Mouse (Mus musculus) left cerebral cortex, adult 2 months (tissue): Measurements from ENCODE around the gene Zfp362. TPM values are rescaled to one million over a fixed set of nuclear protein-coding genes. Genes with fewer than 3 reads are reported as not detected.

ENCODE experiments used
- DNase-seq, 2 experiments: peaks; one replicate each; pipeline ENCODE4 v3.0.0; 2021 to 2022; ENCODE audit warnings: low spot score in 2 of 2, mixed read lengths in 1 of 2; ENCODE audit errors: extremely low spot score in 1 of 2
- H3K27ac ChIP-seq: fragments of 200-600 bp; 2 replicates; pipeline ENCODE4 v1.8.1; 2022
- H3K4me3 ChIP-seq: fragments of 200-600 bp; 2 replicates; pipeline ENCODE4 v1.8.1; 2022
- CTCF ChIP-seq: fragments of 200-600 bp; IDR thresholded peaks from 2 replicates; pipeline ENCODE4 v1.8.1; 2022; ENCODE audit warnings: antibody characterized with exemption, mild to moderate bottlenecking, moderate library complexity
- intact Hi-C: fragments of 180-260 bp; cut with DNase I; formaldehyde crosslinking; loops from one replicate; pipeline ENCODE4 v1.15.1; 2025
- long read RNA-seq, 2 experiments: library from polyadenylated mRNA; stranded (forward); transcript quantifications; one replicate each; pipeline ENCODE4 v2.0.0; 2021; ENCODE audit warnings: borderline mapping rate in 2 of 2
- total RNA-seq, 2 experiments: library from RNA; stranded (reverse); gene quantifications; 2 replicates each; pipeline ENCODE4 v1.2.3; 2021

The Zfp362 gene
- 10 to 100 TPM; 27.1 to 28.1 TPM for total RNA-seq
- long read RNA-seq, experiment 1, transcript Zfp362-202 (9 exons, 2,812 nt), result major isoform, 8 of 28 reads
- long read RNA-seq, experiment 1, partial matches to known transcripts, result 10 of 28 reads
- long read RNA-seq, experiment 1, other reads (novel, unspliced or antisense), result 10 of 28 reads
- long read RNA-seq, experiment 2, transcript Zfp362-202 (9 exons, 2,812 nt), result major isoform, 14 of 28 reads
- long read RNA-seq, experiment 2, partial matches to known transcripts, result 7 of 28 reads
- long read RNA-seq, experiment 2, other reads (novel, unspliced or antisense), result 7 of 28 reads

DNA sequence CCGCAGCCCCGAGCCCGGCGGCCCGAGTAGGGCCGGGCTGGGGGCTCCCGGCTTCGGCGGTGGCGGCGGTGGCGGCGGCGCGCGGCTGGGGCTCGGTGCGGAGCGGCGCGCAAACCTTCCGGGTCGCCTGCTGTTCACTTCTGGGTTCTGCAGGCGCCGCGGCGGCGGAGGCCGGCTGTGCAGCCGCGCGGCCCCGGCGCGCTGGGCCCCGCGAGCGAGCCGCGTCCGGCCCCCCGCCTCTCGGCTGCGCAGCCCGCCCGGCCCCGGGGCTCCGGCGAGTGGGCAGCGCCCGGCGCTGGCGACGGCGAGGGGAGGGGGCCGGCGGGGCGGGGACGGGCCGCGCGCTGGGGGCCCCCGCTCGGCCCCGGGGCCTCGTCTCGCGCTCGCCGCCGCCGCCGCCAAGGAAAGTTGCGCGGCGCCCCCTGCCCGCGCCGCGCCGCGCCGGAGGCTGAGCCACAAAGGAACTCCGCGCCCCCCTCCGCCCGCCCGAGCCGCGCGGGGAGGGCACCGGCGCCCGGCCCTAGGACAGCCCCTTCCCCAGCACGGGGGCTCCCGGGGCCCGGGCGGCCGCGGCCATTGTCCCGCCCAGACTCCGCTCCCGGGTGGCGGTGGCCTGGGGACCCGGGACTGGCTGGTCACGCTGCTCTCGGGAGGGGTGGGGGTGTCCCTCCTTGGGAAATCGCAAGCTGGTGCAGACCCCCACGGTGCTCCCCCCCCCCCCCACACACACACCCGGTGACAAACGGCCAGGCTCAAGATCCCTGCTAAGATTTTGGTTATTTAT lies at the start of gene Zfp362:
Zfp362 (minus strand) TSS at position 3 of the 784 bp plus-strand sequence.
- no peak; the same call in 1 of the 2 replicates for TF ChIP-seq CTCF
- intact Hi-C loops, result no loop called here
- H3K4me3 ChIP-seq, result peak within 1 kb of the TSS; percentile 90
- DNase-seq, result peak; percentile 49 to 61
- peak within 1 kb of the TSS; percentile 81 for H3K27ac ChIP-seq

DNA sequence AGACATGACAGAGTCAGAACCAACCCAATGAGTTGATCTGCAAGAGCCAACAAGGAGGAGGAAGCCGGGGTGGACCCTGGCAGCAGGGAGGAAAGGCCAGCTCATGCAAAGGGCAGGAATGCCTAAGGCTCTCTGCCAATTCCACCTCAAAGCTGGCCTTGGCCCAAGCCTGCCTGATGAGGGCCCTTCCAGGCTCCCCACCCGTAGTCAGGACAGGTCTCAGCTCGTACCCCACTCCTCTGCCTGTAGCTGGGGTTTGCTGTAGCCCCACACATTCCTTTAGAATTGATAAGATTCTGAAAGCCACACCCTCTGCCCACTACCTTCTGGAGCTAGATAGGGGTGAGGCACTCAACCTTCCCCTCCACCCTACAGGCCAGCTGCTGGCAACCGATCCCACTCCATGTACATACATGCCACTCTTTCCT lies 49.8 kb upstream of the Zfp362 start:
- intact Hi-C loops, result loop anchor here (5.0 kb wide), 2 partner anchors 78 to 243 kb away; partner anchors contain the start of gene Zscan20
- Histone ChIP-seq H3K27ac (no peak overlapping the region), H3K4me3 (no peak overlapping the region)
- DNase-seq, result no peak
- TF ChIP-seq CTCF, result no peak

DNA sequence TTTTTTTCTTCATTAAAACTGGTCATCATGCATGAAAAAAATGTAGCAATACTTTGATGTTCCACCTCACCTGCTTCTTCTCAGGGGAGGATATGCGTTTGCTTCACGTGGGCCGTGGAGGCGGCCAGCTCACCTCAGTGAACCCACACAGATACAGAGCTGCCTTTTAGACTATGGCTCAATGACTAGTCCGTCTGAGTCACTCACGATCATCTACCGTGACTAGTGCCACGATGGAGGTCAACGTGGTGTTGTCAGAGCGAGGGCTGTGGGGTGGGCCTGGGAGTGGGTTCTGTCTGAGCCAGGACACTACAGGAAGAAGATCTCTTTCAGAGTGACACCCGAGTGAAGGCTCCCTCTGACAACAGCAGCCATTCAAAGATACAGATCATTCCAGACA lies 47.3 kb upstream of the Zfp362 start:
- DNase-seq, result no peak
- no peak for TF ChIP-seq CTCF
- Histone ChIP-seq H3K4me3 (no peak overlapping the region), H3K27ac (no peak overlapping the region)
- intact Hi-C loops, result no loop called here

DNA sequence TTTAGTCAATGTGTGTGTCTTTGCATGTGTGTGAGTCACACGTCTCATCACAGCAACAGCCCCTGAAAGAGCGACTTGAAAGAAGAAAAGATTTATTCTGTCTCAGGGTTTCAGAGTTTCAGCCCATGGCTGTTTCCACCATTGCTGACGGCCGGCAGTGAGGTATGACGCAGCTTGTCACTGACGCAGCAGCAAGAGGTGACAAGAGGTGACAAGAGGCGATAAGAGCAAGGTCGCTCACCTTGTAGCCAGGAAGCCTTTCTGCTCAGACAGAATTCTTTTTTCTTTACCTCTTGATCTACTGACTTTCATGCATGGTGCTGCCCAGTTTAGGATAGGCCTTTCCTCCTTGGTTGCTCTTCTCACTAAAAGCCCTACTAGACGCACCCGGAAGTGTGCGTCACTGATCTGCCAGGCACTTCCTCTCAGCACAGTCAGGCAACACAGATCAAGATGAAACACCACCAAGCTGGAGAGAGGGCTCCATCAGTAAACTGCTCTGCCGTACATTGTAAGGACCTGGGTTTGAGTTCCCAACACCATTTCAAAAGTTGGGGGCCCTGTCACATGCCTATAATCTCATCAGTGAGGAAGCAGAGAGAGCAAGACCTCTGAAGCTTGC lies 46.5 kb upstream of the Zfp362 start:
- intact Hi-C loops, result no loop called here
- Histone ChIP-seq H3K4me3 (no peak overlapping the region), H3K27ac (no peak overlapping the region)
- TF ChIP-seq CTCF, result no peak
- DNase-seq, result no peak

DNA sequence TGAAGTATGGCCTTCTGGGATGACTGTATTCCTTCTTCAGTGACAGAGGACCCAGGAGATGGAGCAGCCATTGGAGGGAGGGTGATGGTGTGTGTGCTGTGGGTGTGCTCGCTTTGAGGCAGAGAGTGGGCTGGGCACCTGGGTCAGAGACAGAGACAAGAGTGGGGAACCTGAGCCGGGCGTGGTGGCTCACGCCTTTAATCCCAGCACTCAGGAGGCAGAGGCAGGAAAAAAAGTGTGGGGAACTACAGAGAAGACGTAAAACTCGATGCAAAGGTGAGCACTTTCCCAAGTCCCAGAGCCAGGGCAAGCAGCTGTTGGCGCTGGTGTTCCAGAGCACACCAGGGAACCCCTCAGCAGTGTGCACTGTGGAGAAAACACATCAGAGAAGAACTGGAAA lies 43.8 kb upstream of the Zfp362 start:
- intact Hi-C loops, result no loop called here
- Histone ChIP-seq H3K27ac (no peak overlapping the region), H3K4me3 (no peak overlapping the region)
- DNase-seq, result no peak
- no peak for TF ChIP-seq CTCF

DNA sequence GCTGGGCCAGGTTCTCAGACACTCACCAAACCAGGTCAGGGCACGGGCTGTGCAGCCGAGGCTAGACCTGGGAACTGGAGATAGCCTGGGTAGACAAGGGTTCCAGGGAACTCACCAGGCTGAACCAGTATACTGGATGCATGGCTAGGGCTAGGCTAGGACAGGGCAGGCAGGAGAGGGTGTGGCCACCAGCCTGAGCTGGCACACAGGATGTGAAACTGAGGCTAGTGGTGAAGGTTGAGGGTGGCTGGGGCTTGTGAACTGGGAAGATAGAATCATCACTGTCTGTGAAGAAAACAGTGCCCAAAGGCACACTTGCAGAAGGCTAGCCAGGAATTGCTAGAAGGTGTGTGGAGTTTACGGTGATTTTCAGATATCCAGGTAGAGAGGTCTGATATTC lies 43.1 kb upstream of the Zfp362 start:
- no peak for TF ChIP-seq CTCF

DNA sequence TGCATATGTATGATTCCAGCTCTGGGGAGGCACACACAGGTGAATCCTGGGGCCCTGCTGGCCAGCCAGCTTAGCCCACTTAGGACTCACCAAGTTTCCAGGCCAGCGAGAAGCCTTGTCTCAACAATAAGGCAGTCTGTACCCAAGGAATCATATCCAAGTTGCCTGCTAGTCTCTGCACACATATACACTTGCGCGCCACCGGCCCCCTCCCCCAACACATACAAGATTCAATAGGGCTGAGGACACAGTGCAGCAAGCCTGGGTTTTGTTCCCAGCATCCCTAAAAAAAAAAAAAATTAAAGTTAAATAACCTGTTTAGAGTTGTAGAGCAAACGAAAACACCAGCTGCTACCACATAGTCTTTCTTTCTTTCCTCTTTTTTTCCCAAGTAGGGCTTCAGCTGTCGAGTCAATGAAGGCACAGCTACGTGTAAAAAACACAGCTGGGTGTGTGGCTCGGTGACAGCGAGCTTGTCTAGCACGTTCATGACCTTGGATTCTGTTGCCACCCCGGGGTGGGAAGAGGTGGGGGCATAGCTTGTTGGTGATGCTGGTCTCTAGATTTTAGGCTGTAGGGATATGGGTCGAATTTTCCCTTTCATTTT lies 39.6 kb upstream of the Zfp362 start:
- no peak for TF ChIP-seq CTCF
- Histone ChIP-seq H3K27ac (no peak overlapping the region), H3K4me3 (no peak overlapping the region)
- intact Hi-C loops, result no loop called here
- DNase-seq, result no peak

More for the DNA sequence above, 43.1 kb upstream of the Zfp362 start:
- no peak overlapping the region for H3K27ac ChIP-seq
- no peak for DNase-seq
- no peak overlapping the region for H3K4me3 ChIP-seq
- intact Hi-C loops, result no loop called here

DNA sequence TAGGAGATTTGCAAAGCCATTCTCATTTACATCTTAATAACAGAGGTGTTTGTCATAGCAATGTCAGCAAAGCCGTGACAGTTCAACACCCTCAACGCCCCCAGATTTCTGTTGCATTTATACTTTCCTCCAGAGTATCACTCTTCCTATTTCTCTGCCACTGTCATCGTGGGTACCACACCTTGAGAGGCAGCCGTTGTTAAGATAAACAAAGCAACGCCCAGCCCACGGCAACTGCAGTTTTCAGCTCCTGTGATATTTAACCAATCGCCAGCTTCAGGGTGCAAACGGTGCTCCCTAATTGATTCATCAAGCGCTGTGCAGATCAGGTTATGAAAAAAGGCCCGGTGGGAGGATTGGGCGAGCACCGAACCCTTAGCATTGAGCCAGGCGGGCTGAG lies 38.7 kb upstream of the Zfp362 start:
- DNase-seq, result no peak
- no peak for TF ChIP-seq CTCF
- intact Hi-C loops, result no loop called here
- Histone ChIP-seq H3K4me3 (no peak overlapping the region), H3K27ac (no peak overlapping the region)

DNA sequence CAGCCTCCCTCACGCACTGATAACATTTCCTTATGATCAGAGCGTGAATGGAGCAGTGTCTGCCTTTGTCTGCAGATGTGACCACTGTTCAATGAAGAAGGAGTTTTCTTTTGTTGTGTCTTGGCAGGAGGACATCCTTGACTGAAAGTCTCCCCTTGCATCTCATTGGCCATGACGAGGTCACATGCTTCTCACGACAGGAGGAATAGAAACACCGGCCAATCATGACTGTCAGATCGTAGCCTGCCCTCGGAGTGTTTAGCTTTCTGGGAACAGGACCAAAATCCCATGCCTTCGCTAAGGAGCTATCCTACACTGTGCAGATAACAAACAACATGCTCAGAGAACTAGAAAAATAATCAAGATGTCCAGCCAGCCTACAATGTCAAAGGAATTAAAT lies 35.4 kb upstream of the Zfp362 start:
- no peak for DNase-seq
- intact Hi-C loops, result no loop called here
- H3K27ac ChIP-seq, result no peak overlapping the region
- TF ChIP-seq CTCF, result no peak
- H3K4me3 ChIP-seq, result no peak overlapping the region

DNA sequence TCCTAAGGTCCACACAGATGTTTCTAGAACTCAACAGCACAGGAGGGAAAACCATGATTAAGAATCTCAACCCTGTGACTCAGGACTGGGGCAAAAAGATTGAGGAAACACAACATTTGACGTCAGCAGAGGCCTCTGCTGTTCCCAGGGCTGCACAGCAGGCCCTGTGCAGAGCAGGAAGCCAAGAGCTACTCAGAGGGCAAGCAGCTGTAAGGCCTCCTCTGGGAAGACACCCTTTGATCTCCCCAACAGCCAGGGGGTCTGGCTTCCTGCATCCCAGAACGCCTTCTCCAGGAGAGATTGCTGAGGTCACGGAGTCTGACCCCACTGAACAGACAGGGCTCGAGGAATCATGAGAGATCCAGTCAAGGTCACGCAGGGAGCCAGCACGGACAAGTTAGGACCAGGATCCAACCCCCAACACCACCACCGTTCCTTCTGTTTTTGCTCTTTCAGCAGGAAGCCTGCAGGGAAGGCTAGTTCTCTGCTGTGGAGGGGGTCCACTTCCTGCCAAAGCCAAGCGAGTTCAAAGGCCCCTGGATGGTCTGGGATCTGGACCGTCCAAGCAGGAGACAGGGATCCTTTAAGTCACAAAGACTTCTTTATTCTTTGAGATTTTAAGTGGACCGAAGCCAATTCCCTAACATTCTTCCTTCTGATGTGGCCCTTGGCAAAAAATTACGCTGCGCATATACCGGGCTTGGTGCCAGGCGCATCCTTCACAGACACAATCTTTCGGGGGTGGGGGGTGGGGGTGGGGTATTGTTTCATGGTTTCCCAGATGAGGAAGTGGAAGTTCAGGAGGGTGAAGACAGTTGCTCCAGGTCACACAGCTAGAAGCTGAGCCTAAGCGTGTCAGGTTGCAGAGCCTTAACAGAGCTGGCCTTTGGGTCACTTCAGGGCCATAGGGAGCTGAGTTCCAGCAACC lies 34.2 kb upstream of the Zfp362 start:
- H3K27ac ChIP-seq, result no peak overlapping the region; the same call in 1 of the 2 replicates
- intact Hi-C loops, result no loop called here
- TF ChIP-seq CTCF, result no peak
- no peak overlapping the region for H3K4me3 ChIP-seq
- DNase-seq, result no peak

DNA sequence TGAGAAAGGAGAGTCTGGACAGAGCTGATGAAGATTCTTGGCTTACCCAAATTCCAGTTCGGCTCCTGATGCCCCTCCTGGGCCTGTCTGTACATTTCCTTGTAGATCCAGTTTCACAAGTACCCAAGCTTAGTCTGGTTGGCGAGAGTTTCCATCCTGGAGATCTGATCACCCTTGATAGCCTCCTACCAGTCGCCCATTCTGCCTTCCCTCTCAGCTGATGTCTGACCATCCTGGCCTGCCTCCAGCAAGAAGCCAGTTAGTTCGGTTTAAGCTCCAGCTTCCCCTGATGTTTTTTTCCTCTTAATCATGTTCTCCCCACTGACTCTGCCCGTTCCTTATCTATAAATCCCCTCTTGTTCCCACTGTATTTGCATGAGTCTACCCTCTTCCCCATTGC lies 32.4 kb upstream of the Zfp362 start:
- intact Hi-C loops, result no loop called here
- Histone ChIP-seq H3K27ac (no peak overlapping the region), H3K4me3 (no peak overlapping the region)
- TF ChIP-seq CTCF, result no peak
- DNase-seq, result no peak
